20 mouse cellular contexts compared by ENCODE assay signal in genomic region chr15:10074916-10075315, GRCm38 (mm10).
DNase-seq lines count a peak whose midpoint lies in the region; ATAC-seq and TF ChIP-seq lines count a peak whose summit lies in the region.
"Had no signal": no experiment of that assay in that cellular context is flagged by ENCODE, and none has a peak within 500 bp of the region (broad histone marks: within the 10 kb centered on the region; RNA-seq: fewer than 3 reads in every experiment).

No protein-coding gene starts in this region.

- no peak for TF ChIP-seq EP300 in lung, postnatal 0 days (IDR thresholded peaks at IDR 0.05)

- H3K27me3 ChIP-seq in lung, postnatal 0 days (replicated peaks; ENCODE audit: insufficient read depth, low read length), result no peaks in the 10 kb centered on the region
- H3K27me3 ChIP-seq: forebrain, embryonic 12.5 days; heart, embryonic 15.5 days; limb, embryonic 15.5 days; liver, embryonic 15.5 days; midbrain, embryonic 12.5 days had no signal

- H3K27ac ChIP-seq in lung, postnatal 0 days (ENCODE audit: low read length), result no peak overlapping the region
- H3K27ac ChIP-seq: embryonic facial prominence, embryonic 10.5 days; forebrain, embryonic 12.5 days; heart, embryonic 15.5 days; limb, embryonic 15.5 days; liver, embryonic 15.5 days; macrophage; midbrain, embryonic 12.5 days had no signal

- H3K9ac ChIP-seq in lung, postnatal 0 days (replicated peaks; ENCODE audit: low read depth), result no peak overlapping the region
- H3K9ac ChIP-seq: forebrain, embryonic 12.5 days; heart, embryonic 15.5 days; limb, embryonic 15.5 days; liver, embryonic 15.5 days; midbrain, embryonic 12.5 days had no signal

- no peak for TF ChIP-seq CTCF in lung, postnatal 0 days (IDR thresholded peaks at IDR 0.05)

- no peaks in the 10 kb centered on the region for H3K4me1 ChIP-seq in lung, postnatal 0 days (ENCODE audit: insufficient read depth, low read depth, low read length)
- H3K4me1 ChIP-seq: forebrain, embryonic 12.5 days; heart, embryonic 15.5 days; limb, embryonic 15.5 days; liver, embryonic 15.5 days; midbrain, embryonic 12.5 days had no signal

- no peak overlapping the region for H3K4me2 ChIP-seq in lung, postnatal 0 days (replicated peaks; ENCODE audit: low read depth, low read length)
- H3K4me2 ChIP-seq: forebrain, embryonic 12.5 days; heart, embryonic 15.5 days; limb, embryonic 15.5 days; liver, embryonic 15.5 days; midbrain, embryonic 12.5 days had no signal

- 57% methylated on average over 9 of the region's 9 CpGs for WGBS in lung, postnatal 0 days

- peak; percentile 0 for DNase-seq in lung, postnatal 14 days
- DNase-seq in lung, postnatal 0 days (ENCODE audit: low spot score), result no peak
- DNase-seq in B cell, adult 2 months, result peak; percentile 57 to 68
- DNase-seq in naive thymus-derived CD4-positive, alpha-beta T cell, adult 2 months (ENCODE audit: low read depth), result peak; percentile 65
- DNase-seq in right cerebral cortex, postnatal 25 days, result no peak
- no peak for DNase-seq in left cerebral cortex, adult 9 months (ENCODE audit: low spot score in 2 of 2)
- DNase-seq: adrenal gland, postnatal 14 days; gastrocnemius, postnatal 14 days; kidney, adult 18-20 months; kidney, postnatal 10 days; thymus, postnatal 4 days had no signal

- no peak overlapping the region for H3K4me3 ChIP-seq in lung, postnatal 0 days (ENCODE audit: low read depth, low read length)
- H3K4me3 ChIP-seq: embryonic facial prominence, embryonic 10.5 days; forebrain, embryonic 12.5 days; heart, embryonic 15.5 days; limb, embryonic 15.5 days; liver, embryonic 15.5 days; midbrain, embryonic 12.5 days had no signal

- no peak for ATAC-seq in lung, postnatal 0 days
- peak; percentile 81 for ATAC-seq in common myeloid progenitor, adult 5-6 weeks (replicated peaks; ENCODE audit: low read depth, poor library complexity, severe bottlenecking)
- no peak for ATAC-seq in erythroblast, adult 5-6 weeks (replicated peaks; ENCODE audit: low FRiP score, poor library complexity, severe bottlenecking)

- no peaks in the 10 kb centered on the region for H3K9me3 ChIP-seq in lung, postnatal 0 days (ENCODE audit: low read length)
- H3K9me3 ChIP-seq: embryonic facial prominence, embryonic 10.5 days; forebrain, embryonic 12.5 days; heart, embryonic 15.5 days; limb, embryonic 15.5 days; liver, embryonic 15.5 days; midbrain, embryonic 12.5 days had no signal

- H3K36me3 ChIP-seq in lung, postnatal 0 days (ENCODE audit: insufficient read depth, low read length), result no peaks in the 10 kb centered on the region
- H3K36me3 ChIP-seq: embryonic facial prominence, embryonic 10.5 days; forebrain, embryonic 12.5 days; heart, embryonic 15.5 days; limb, embryonic 15.5 days; liver, embryonic 15.5 days; midbrain, embryonic 12.5 days had no signal

Comparison
In these comparisons a context has a peak if more than half of its experiments do, and no peak if none do; other contexts are left out.
1. DNase-seq: peak in lung, postnatal 14 days (single experiment), B cell, adult 2 months (2 of 2) and naive thymus-derived CD4-positive, alpha-beta T cell, adult 2 months (single experiment); none in lung, postnatal 0 days (single experiment), right cerebral cortex, postnatal 25 days (single experiment) and left cerebral cortex, adult 9 months (0 of 2).